In genomic region chr9:113859420-113859819, GRCm38 (mm10) we compare ENCODE assay signal across 12 mouse cellular contexts.
DNase-seq lines count a peak whose midpoint lies in the region.
"Had no signal": no experiment of that assay in that cellular context is flagged by ENCODE, and none has a peak within 500 bp of the region (broad histone marks: within the 10 kb centered on the region; RNA-seq: fewer than 3 reads in every experiment).

No protein-coding gene starts in this region.

- peak; percentile 56 for DNase-seq in ovary, adult 18-20 months (ENCODE audit: low spot score)
- DNase-seq in ovary, postnatal 10 days (ENCODE audit: low spot score) = no peak
- peak; percentile 9 for DNase-seq in Muller cell, postnatal 12 days (ENCODE audit: inconsistent ontology term)
- DNase-seq in c-Kit-positive CD71-negative TER-119-negative erythroid progenitor cells, embryonic 14.5 days (ENCODE audit: low read depth) = peak; percentile 55
- DNase-seq in natural killer cell, adult 2 months (ENCODE audit: low spot score in 2 of 2) = peak; percentile 15 to 26
- no peak for DNase-seq in gastrocnemius, adult 8-10 months (ENCODE audit: low spot score in 2 of 2)
- no peak for DNase-seq in right cerebral cortex, adult 18-20 months
- DNase-seq: cerebellum, adult 18-20 months; heart, adult 11 months; heart, postnatal 10 days; kidney, postnatal 14 days; layer of hippocampus, postnatal 36 days had no signal

Comparison
In these comparisons a context has a peak if more than half of its experiments do, and no peak if none do; other contexts are left out.
1. DNase-seq: peak in ovary, adult 18-20 months (single experiment), Muller cell, postnatal 12 days (single experiment), c-Kit-positive CD71-negative TER-119-negative erythroid progenitor cells, embryonic 14.5 days (single experiment) and natural killer cell, adult 2 months (2 of 2); none in ovary, postnatal 10 days (single experiment), gastrocnemius, adult 8-10 months (0 of 2) and right cerebral cortex, adult 18-20 months (single experiment).